Mouse (Mus musculus) heart, postnatal 10 days (tissue): ENCODE measurements at regions not wholly inside any gene's neighbourhood (a gene's known extent, or its start where the extent isn't known, plus 50 kb on each side); places are given as distances from the start of the nearest gene placed in this dataset.

Source experiments
- DNase-seq, 2 experiments: peaks; one replicate each; pipeline ENCODE4 v3.0.0; 2021
- intact Hi-C: fragments of 180-260 bp; cut with DNase I; formaldehyde crosslinking; loops from one replicate; pipeline ENCODE4 v1.15.1; 2025

DNA sequence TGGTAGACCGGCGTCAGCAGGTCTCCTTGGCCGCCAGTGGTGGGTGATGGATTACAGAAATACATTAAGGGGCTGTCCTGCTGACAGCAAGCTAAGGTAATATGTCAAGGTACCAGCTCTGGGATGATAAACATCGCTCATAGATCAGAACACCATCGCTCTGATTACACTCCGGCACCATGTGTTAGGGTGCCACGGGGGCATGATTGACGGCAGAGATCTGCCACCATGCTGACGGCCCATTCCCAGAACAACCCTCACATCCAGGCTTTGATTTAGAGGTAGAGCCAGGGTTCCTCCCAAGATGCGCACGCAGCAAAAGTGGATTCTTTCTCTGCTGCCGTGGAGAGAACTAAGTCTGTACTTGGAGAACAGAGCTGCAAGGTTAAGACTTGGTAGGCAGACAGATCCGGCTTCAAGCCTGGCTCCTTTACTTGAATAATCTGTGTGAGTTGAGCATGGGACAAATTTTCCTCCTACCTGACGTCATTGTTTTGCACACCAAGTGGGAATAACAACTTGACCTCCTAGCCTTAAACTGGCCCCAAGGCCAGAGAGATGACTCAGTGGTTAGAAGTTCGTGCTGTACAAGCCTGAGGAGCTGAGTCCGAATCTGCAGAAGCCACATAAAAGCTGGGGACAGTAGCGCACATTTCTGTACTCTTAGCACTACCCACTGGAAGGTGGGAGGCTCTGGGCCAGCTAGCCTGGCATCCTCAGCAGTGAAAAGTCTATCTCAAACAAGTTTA is 144.0 kb downstream of the Rplp1 start:
- no peak for DNase-seq
- intact Hi-C loops, result no loop called here

GRCm38 (mm10) chr9:61766187-61766586 is 148.2 kb downstream of the Rplp1 start:
- intact Hi-C loops, result no loop called here
- no peak for DNase-seq

GRCm38 (mm10) chr9:61765366-61765765 is 149.0 kb downstream of the Rplp1 start:
- intact Hi-C loops, result no loop called here
- DNase-seq, result peak in 1 of 2 experiments; percentile 17

GRCm38 (mm10) chr9:61757806-61758205 is 156.5 kb downstream of the Rplp1 start:
- intact Hi-C loops, result no loop called here
- DNase-seq, result no peak

- no peak for DNase-seq
- intact Hi-C loops, result no loop called here
These were observed 157.5 kb downstream of the Rplp1 start for GRCm38 (mm10) chr9:61756801-61757342.

GRCm38 (mm10) chr9:61756224-61756800 is 158.0 kb downstream of the Rplp1 start:
- DNase-seq, result no peak
- intact Hi-C loops, result no loop called here

DNA sequence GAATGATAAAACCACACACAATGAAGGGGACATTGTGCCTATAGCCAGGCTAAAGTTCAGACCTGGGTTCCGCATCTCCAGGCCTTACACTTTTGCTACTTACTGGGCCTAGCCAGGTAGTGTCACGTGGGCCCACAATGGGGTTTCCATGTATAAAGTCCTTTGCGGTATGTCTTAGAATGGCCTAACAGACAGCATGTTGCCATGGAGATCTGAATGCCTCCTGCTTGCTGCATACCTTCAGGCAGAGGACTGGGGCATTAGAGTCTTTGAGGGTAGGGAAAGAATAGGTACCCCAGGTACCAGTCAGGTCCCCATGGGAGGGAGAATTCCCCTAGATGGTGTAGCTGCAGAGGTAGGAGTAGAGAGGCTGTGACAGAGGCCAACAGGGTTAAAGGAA is 159.0 kb downstream of the Rplp1 start:
- no peak for DNase-seq
- intact Hi-C loops, result no loop called here

GRCm38 (mm10) chr9:61753795-61754194 is 160.5 kb downstream of the Rplp1 start:
- intact Hi-C loops, result no loop called here
- DNase-seq, result peak; percentile 7 to 12

- intact Hi-C loops, result no loop called here
- DNase-seq, result no peak
These were observed 165.1 kb downstream of the Rplp1 start for GRCm38 (mm10) chr9:61749201-61749600.

GRCm38 (mm10) chr9:61748416-61748815 is 165.9 kb downstream of the Rplp1 start:
- intact Hi-C loops, result no loop called here
- no peak for DNase-seq

- no peak for DNase-seq
These were observed 167.9 kb downstream of the Rplp1 start for GRCm38 (mm10) chr9:61746401-61746800.

DNA sequence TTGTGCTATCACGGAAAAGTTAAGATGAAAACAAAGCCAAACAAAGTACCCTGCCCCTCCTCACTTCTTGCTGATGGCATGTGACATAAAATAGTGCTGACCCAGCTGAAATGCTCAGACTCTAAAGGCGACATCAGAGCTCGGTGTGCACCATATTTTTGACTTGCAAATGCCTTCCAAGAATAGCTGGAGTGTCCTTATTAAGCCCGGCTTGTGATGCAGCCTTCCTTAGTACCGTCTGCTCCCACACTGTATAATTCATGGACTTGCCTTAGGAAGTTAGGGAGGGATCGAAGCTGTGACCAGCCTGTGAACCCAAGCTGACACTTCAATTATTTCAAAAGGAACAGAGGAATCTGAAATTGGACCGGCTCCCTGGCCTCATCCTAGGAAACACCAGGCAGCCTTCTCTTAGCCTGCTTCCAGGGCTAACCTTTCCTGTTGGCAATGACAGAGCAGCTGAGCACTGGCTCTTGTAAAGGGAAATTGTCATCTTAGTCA is 169.0 kb downstream of the Rplp1 start:
- DNase-seq, result peak in 1 of 2 experiments; percentile 34

More at GRCm38 (mm10) chr9:61746401-61746800, 167.9 kb downstream of the Rplp1 start:
- intact Hi-C loops, result no loop called here

GRCm38 (mm10) chr9:61733540-61733939 is 180.8 kb downstream of the Rplp1 start:
- intact Hi-C loops, result no loop called here
- no peak for DNase-seq

More for the DNA sequence above, 169.0 kb downstream of the Rplp1 start:
- intact Hi-C loops, result no loop called here

DNA sequence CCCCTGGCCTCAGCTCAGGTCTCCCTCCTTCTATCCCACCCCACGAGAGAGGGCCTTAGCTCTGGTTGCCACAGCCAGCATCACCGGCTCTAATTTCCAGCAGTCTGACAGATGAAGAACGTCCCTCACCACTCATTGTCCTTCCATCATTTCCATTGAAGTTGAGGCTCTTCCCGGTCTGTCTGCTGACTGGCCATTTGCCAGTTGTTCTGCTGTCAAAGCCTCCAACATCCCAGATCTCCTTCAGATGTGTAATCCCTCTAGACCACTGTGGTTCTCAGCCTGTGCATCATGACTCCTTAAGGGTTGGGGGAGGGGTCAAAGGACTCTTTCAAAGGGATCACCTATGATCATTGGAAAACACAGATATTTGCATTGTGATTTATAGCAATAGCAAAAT is 181.6 kb downstream of the Rplp1 start:
- no peak for DNase-seq
- intact Hi-C loops, result no loop called here

DNA sequence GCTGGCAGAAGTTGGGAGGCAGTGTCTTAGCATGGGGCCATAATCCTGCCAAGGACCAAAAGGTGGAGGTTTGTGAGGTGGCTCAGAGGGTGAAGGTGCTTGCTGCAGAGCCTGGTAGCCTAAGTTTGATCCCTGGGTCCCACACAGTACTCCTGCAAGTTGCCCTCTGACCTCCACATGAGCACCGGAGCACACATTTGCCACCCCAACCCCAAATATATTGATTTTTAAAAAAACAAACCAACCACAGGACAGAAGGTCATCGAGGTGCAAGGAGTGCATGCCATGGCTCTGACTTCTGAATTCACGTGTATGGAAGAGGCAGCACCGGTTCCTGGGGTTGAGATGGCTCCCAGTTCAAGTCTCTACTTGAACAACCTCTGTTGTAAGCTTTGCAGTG is 186.2 kb downstream of the Rplp1 start:
- intact Hi-C loops, result no loop called here
- DNase-seq, result no peak

DNA sequence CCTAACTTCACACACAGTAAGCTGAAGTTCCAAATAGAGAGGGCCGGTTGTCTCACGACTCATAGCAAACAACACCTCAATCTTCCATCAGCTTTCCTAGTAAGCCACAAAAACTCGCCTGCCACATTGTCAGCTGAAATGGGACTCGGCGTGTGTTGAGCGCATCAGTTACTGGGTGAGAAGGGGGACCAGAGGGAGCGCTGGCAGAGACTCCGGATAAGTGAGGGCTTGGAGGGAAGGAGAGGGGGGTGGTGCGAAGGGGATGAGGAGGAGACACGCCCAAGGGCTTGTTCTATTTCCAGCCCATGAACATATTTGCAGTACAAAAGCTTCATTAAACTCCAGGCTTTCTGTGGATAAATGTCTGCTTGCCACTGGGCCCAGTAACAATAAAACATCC is 186.7 kb downstream of the Rplp1 start:
- DNase-seq, result no peak
- intact Hi-C loops, result no loop called here

DNA sequence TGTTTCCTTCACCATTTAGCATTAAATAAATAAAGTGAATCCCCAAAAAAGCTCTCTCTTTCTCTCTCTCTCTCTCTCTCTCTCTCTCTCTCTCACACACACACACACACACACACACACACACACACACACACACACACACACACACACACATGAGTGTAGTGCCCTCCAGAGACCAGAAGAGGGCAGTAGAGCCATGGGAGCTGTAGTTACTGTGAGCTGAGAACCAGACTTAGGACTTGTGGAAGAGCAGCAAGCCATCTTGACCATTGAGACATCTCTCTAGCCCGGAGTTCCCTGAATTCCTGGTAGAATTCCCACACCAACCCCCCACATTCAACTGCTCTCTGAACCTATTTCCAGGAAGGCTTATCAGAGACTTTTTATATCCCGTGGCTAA is 190.3 kb downstream of the Rplp1 start:
- intact Hi-C loops, result no loop called here

GRCm38 (mm10) chr9:61723021-61723581 is 191.2 kb downstream of the Rplp1 start:
- DNase-seq, result peak; percentile 72 to 78
- intact Hi-C loops, result no loop called here

More for the DNA sequence above, 190.3 kb downstream of the Rplp1 start:
- no peak for DNase-seq

GRCm38 (mm10) chr9:61721851-61722250 is 192.5 kb downstream of the Rplp1 start:
- DNase-seq, result no peak
- intact Hi-C loops, result no loop called here

- DNase-seq, result no peak
- intact Hi-C loops, result no loop called here
These were observed 193.3 kb downstream of the Rplp1 start for GRCm38 (mm10) chr9:61721071-61721470.

DNA sequence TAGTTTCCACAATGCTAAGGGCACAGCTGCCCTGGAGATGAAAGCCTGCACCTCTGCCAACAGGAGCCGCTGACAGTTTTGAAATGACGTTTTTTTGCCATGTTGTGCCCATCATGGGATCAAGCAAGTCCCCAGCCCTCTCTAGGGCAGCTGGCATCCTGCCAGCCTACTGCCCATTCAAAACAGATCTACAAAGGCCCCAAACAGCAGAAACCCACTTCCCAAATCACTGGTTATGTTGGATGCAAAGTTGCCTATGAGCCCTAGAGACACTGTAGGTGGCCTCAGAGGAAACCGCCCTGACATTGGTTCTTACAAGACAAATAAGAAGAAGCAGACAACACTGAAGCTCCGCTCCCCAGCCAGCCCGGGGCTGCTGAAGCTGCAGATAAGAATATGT is 194.1 kb downstream of the Rplp1 start:
- DNase-seq, result no peak
- intact Hi-C loops, result no loop called here

DNA sequence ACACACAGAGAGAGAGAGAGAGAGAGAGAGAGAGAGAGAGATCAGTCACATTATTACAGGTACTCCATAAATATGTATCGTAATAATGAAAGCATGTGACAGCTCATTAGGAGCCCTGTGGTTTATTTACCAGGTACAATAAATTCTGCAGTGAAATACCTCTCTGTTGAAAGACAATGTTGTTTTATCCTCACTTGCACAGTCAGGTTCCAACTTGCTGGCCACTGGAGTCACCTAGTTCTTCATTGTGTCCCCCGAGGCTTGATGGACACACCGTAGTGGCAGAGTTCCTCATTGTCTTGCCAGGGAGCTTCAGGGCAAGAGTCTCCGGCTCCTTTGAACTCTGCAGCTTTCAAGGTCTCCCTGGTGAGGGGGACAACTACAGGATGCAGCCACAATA is 197.6 kb downstream of the Rplp1 start:
- no peak for DNase-seq
- intact Hi-C loops, result no loop called here
